Mouse (Mus musculus) liver, embryonic 14.5 days (tissue): Measurements from ENCODE around the gene Ints4. TPM values are rescaled to one million over a fixed set of nuclear protein-coding genes. Genes with fewer than 3 reads are reported as not detected.

Source experiments
- ATAC-seq: fragments of 200-750 bp; cut with Nextera tagmentation; 2 replicates; pipeline ENCODE4 v1.8.0; 2017; ENCODE audit warnings: moderate number of reproducible peaks, mild to moderate bottlenecking, moderate library complexity; ENCODE audit not compliant: insufficient read depth
- DNase-seq, 3 experiments: peaks; one replicate each; pipeline ENCODE4 v3.0.0-alpha.2; 2012 to 2013; ENCODE audit warnings: low read depth in 3 of 3, low spot score in 3 of 3
- H3K27ac ChIP-seq: fragments of 300-500 bp; sonication (generic); 2 replicates; pipeline ENCODE4 v1.5.1; 2014; ENCODE audit warnings: moderate library complexity, mild to moderate bottlenecking, control low read depth, inconsistent platforms
- H3K27me3 ChIP-seq: fragments of 300-500 bp; sonication (generic); 2 replicates; pipeline ENCODE4 v1.6.1; 2014; ENCODE audit warnings: mild to moderate bottlenecking, low read length, moderate library complexity; ENCODE audit not compliant: control insufficient read depth, insufficient read depth
- H3K36me3 ChIP-seq: fragments of 300-500 bp; sonication (generic); replicated peaks from 2 replicates; pipeline ENCODE4 v1.6.1; 2014; ENCODE audit warnings: low read depth; ENCODE audit not compliant: control insufficient read depth, insufficient read depth
- H3K4me1 ChIP-seq, 2 experiments: fragments of 200-500 bp in 1 of 2; fragments of 300-500 bp in 1 of 2; sonication (generic) in 1 of 2; replicated peaks; 2 replicates each; pipeline ENCODE4 v1.6.1; 2012 to 2014; ENCODE audit warnings: antibody characterized with exemption in 1 of 2, inconsistent platforms in 1 of 2, low read length in 1 of 2; ENCODE audit not compliant: control insufficient read depth in 2 of 2, insufficient read depth in 2 of 2
- H3K4me2 ChIP-seq: fragments of 300-500 bp; sonication (generic); 2 replicates; pipeline ENCODE4 v1.6.1; 2014; ENCODE audit warnings: low read depth, mild to moderate bottlenecking, control low read depth, moderate library complexity
- H3K4me3 ChIP-seq, 2 experiments: fragments of 200-500 bp in 1 of 2; fragments of 300-500 bp in 1 of 2; sonication (generic) in 1 of 2; 2 replicates each; pipeline ENCODE4 v1.5.1; 2012 to 2014; ENCODE audit warnings: low read depth in 2 of 2, low read length in 2 of 2, mild to moderate bottlenecking in 2 of 2, control low read depth in 1 of 2, inconsistent platforms in 1 of 2, moderate library complexity in 1 of 2; ENCODE audit not compliant: insufficient read depth in 1 of 2
- H3K9ac ChIP-seq: fragments of 300-500 bp; sonication (generic); replicated peaks from 2 replicates; pipeline ENCODE4 v1.6.1; 2014; ENCODE audit warnings: mild to moderate bottlenecking, control low read depth, moderate library complexity
- H3K9me3 ChIP-seq: fragments of 300-500 bp; sonication (generic); 2 replicates; pipeline ENCODE4 v1.6.1; 2016; ENCODE audit warnings: low read length, mixed read lengths; ENCODE audit not compliant: control insufficient read depth
- CTCF ChIP-seq: IDR thresholded peaks from 2 replicates; pipeline ENCODE4 v1.5.1; 2016; ENCODE audit warnings: antibody characterized with exemption, low read depth, control low read depth
- EP300 ChIP-seq: IDR thresholded peaks from 2 replicates; pipeline ENCODE4 v1.6.1; 2016; ENCODE audit warnings: antibody characterized with exemption, low read depth
- WGBS: fragments of 180-500 bp; shearing (Covaris S2); extraction: QIAGEN DNeasy Blood & Tissue Kit; methylation state at CpG from one replicate; pipeline ENCODE4 v1.1.7; 2014; ENCODE audit not compliant: insufficient replicate concordance; 5-methylcytosine and 5-hydroxymethylcytosine counted together
- polyA plus RNA-seq, 2 experiments: library from polyadenylated mRNA; depleted of rRNA in 1 of 2; stranded (reverse) in 1 of 2; unstranded in 1 of 2; fragments of >200 nt; fragmentation: Nextera tagmentation in 1 of 2; extraction: Ambion mirVana in 1 of 2; gene quantifications; 2 replicates each; pipeline versions ENCODE4 v1.2.1 to v1.2.3; 2012 to 2014

The Ints4 gene
- polyA plus RNA-seq, 2 experiments: 19.1 to 26.8 TPM

DNA sequence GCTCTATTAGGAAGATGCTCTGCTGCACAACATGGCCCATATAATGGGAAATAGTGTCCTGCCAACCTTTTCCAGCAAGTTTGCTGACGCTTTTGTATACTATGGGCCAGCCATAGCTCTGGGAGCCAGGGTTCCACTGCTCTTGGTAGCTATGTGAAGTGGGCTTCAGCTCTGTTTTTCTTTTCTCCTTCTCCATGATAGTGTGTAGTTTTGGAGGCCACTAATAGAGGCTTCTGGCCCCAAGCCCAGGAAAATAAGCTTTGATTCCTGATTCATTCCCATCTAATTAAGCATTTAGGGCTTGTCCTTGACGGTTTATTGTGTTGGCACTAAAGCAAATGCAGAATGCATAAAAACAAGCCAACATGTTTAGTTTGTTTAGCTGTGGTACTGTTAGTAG, 39.2 kb downstream of the Ints4 start:
- no peak for ATAC-seq
- Histone ChIP-seq H3K4me1 (no peaks in the 10 kb centered on the region), H3K27me3 (no peaks in the 10 kb centered on the region), H3K9me3 (no peaks in the 10 kb centered on the region), H3K4me2 (no peak overlapping the region), H3K27ac (no peak overlapping the region), H3K4me3 (no peak overlapping the region), H3K9ac (no peak overlapping the region), H3K36me3 (peaks cover 5% of the 10 kb centered on the region)
- 75% methylated on average over 2 of the region's 2 CpGs for WGBS
- no peak for DNase-seq
- TF ChIP-seq CTCF (no peak), EP300 (no peak)

DNA sequence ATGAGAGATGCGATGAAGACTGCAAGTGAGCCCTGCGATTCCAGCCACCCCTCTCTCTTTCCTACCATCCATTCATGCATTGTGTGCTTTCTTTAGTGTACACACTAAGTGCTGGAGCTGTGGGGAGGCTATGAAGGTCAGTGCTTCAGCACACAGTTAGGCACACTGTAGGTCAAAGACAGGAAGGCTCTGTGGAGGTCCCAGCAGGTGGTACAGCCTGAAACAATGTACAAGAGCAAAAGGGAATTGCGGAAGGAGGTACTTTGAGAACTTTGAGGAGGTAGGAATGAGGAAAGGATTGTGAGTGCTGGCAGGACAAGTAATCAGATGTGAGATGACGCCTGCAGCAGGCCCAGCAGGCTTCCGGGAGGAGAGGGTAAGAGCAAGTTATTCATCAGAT, 54.8 kb downstream of the Ints4 start:
- Histone ChIP-seq H3K27me3 (no peaks in the 10 kb centered on the region), H3K4me2 (no peak overlapping the region), H3K27ac (no peak overlapping the region), H3K4me3 (no peak overlapping the region), H3K9ac (no peak overlapping the region), H3K4me1 (no peaks in the 10 kb centered on the region), H3K36me3 (peaks cover 6% of the 10 kb centered on the region; the same call in 1 of the 2 replicates), H3K9me3 (no peaks in the 10 kb centered on the region)
- TF ChIP-seq EP300 (no peak), CTCF (no peak)
- ATAC-seq (no peak), DNase-seq (no peak)
- 84% methylated on average over 5 of the region's 5 CpGs for WGBS

DNA sequence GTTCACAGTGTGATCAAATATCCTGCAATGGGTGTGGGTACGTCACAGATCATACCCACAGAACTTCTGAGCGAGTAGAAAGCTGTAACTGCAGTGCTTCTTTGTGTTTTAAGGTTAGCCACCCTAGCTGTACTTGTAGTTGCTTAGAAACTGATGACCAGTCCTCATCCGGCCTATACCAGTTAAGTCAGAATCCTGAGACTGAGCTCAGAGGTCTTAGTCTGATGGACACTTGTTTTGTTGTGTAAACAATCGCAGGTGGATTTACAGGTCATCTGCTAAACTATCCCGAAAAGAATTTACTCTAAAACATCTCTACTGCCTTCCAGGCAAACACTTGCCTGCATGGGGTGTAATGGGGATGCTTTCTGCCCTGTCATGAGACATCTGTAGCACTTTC, 55.8 kb downstream of the Ints4 start:
- H3K4me1 ChIP-seq: no peaks in the 10 kb centered on the region
- H3K27ac ChIP-seq: no peak overlapping the region
- no peaks in the 10 kb centered on the region for H3K27me3 ChIP-seq
- no peak overlapping the region for H3K4me3 ChIP-seq
- H3K4me2 ChIP-seq: no peak overlapping the region
- WGBS: 75% methylated on average over 5 of the region's 5 CpGs
- TF ChIP-seq EP300: no peak
- TF ChIP-seq CTCF: no peak
- ATAC-seq (no peak), DNase-seq (no peak)
- H3K9ac ChIP-seq: no peak overlapping the region
- peaks cover 6% of the 10 kb centered on the region; the same call in 1 of the 2 replicates for H3K36me3 ChIP-seq
- H3K9me3 ChIP-seq: no peaks in the 10 kb centered on the region

DNA sequence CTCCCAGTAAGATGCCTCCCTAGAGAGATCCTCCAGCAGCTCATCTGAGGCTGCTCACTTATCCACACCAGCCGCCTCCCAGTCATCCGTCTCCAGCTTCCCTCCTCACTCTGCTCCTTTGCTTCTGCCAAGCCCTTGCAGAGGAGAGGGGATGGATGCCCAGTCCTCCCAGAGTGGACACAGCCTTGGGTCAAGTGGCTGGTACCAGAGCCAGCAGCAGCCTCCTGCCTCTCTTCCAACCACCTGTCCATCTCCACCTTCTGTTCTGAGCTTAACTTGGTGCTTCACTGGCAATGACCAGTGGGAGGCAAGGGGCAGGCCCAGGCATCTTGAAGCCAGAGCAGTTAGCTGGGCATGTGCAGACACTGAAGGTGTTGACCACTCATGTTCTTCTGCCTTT, 65.7 kb downstream of the Ints4 start:
- DNase-seq (no peak), ATAC-seq (no peak)
- Histone ChIP-seq H3K27me3 (no peaks in the 10 kb centered on the region), H3K27ac (no peak overlapping the region), H3K9me3 (no peaks in the 10 kb centered on the region), H3K4me1 (no peaks in the 10 kb centered on the region), H3K9ac (no peak overlapping the region), H3K36me3 (peaks cover 6% of the 10 kb centered on the region; the same call in 1 of the 2 replicates), H3K4me2 (no peak overlapping the region), H3K4me3 (no peak overlapping the region)
- TF ChIP-seq EP300: no peak
- WGBS: 72% methylated on average over 2 of the region's 2 CpGs

DNA sequence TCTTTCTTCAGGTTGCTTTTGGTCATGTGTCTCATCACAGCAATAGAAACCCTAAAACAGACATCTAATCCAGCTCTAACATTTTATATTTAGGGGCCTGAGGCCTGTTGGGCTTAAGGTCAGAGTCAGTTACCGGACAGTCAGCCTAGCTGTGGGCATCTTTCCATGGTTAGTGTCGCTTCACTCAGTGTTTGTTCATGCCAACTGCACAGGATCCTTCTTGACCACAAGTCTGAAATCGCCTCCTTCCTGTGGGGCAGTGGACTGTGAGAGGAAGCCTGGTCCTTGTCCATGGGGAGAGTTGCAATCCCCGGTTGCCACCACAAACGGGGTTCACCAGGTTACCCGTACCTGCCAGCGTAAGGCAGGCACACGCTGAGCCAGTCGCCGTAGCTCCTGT, 68.5 kb downstream of the Ints4 start:
- H3K9me3 ChIP-seq: no peaks in the 10 kb centered on the region
- ATAC-seq (no peak), DNase-seq (no peak)
- H3K27ac ChIP-seq: no peak overlapping the region
- H3K4me1 ChIP-seq: no peaks in the 10 kb centered on the region
- H3K4me3 ChIP-seq: no peak overlapping the region
- no peaks in the 10 kb centered on the region for H3K36me3 ChIP-seq
- H3K9ac ChIP-seq: no peak overlapping the region
- H3K27me3 ChIP-seq: no peaks in the 10 kb centered on the region
- no peak overlapping the region for H3K4me2 ChIP-seq
- 75% methylated on average over 10 of the region's 10 CpGs for WGBS
- no peak for TF ChIP-seq CTCF
- no peak for TF ChIP-seq EP300

DNA sequence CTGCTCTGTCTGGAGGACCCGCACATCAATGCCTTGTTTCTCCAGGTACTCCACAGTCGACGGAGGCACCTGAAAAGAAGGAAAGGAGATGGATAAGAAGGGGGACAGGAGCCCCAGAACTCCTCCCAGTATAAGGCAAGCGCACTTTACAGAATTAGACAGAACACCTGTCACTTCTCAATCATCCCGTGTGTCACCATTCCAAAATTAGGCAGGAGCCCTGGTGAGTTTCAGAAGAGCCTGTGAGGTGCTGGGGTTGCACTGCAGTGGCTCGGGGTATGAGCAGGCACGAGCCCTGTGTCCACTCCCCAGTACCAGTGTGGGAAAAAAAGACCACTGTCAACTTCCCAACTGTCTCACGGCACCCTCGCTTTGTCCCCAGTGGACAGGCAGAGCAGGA, 69.9 kb downstream of the Ints4 start:
- no peak overlapping the region for H3K4me3 ChIP-seq
- H3K27ac ChIP-seq: no peak overlapping the region
- no peaks in the 10 kb centered on the region for H3K4me1 ChIP-seq
- ATAC-seq (no peak), DNase-seq (no peak)
- H3K9ac ChIP-seq: no peak overlapping the region
- WGBS: 74% methylated on average over 9 of the region's 9 CpGs
- H3K27me3 ChIP-seq: no peaks in the 10 kb centered on the region
- H3K9me3 ChIP-seq: no peaks in the 10 kb centered on the region
- no peaks in the 10 kb centered on the region for H3K36me3 ChIP-seq
- TF ChIP-seq EP300 (no peak), CTCF (no peak)
- H3K4me2 ChIP-seq: no peak overlapping the region
